Mouse (Mus musculus) G1E-ER4 (cell line): ENCODE data around the gene AI597479. TPM values are rescaled to one million over a fixed set of nuclear protein-coding genes. Genes with fewer than 3 reads are reported as not detected.

ENCODE experiments used
- GATA1 ChIP-seq: IDR thresholded peaks from one replicate; pipeline ENCODE4 v1.8.0; 2012; ENCODE audit warnings: low read length, inconsistent platforms
- polyA plus RNA-seq: library from polyadenylated mRNA; stranded (reverse); fragments of >175 nt; gene quantifications from 2 replicates; pipeline ENCODE4 v1.2.3, GENCODE M21; 2012

Gene AI597479
- polyA plus RNA-seq, 1 experiment, result 4.1 TPM

DNA sequence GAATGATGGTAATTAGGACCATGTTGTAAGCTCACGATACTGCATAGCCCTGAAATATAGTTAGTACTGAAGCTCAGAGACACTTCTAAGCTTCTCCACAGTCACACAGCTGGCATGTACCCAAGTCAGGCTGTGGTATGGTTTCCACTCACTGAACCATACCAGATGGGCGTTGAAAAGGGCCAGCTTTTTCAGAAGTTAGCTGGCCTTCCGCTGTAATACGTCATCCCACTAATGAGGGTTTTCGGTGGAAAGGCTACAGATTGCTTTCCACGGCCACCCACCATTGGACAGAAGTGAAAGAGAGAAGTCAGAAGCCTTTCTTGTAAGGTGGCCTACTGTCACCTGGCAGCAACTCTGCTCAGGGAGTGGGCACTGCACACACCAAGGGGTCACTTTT is 44.3 kb downstream of the AI597479 start:
- TF ChIP-seq GATA1, result no peak

DNA sequence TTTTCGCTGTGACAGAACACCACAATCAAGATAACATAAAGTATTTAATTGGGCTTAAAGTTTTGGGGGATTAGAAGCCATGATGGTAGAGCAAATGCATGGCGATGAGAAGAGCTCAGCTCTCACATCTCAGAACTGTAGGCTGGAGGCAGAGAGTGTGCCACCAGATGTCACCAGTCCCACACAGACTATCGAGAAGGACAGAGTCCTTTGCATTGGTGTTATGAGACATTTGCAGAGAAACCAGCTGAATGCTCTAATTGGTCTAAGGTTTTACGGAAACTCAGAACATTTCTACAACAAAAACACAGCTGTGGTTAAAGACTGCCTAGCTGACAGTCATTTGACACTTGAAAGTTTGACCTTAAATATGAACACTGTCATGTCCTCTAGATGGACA is 44.8 kb downstream of the AI597479 start:
- no peak for TF ChIP-seq GATA1

DNA sequence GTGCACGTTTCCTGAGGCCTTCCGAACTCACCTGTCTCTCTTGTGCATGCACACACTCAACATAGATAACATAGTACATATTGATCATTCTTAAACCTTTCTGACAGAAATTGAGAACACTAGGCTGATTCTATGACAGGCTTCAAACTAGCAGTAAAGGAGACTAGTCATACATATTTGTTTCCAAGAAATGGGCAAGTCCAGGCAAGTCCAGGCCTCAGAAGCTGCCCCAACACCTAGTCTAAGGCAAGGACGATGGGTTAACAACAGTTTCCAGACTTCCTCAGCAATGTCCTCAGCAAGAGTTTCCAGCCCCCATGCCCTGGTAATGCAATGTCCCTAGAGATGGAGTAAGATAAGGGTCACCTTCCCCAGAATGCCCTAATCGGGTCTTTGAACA is 45.3 kb downstream of the AI597479 start:
- no peak for TF ChIP-seq GATA1

DNA sequence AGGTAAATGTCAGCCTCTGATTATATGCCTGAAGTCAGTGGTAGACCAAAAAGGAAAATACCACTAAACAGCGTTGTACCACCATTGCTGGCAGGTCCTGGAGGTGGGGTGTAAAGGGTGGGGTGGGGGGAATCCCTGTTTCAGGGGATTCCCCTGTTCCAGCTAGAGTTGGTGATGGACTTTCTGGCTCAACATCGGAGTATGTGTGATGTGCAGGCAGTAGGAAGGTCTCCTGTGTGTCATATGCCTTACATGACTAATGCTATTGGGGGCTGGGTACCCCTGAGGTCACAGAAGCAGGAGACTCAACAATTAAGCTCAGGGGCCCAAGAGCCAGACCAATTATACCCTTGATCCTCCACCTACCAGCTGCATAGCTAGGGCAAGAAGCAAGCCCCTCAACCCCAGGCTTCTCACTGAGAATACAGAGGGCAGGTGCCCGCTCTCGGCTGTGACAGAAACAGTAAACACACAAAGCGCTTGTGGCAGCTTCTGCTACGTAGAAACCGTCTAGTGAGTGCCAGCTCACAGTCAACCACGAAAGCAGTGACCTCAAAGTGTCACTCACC is 45.9 kb downstream of the AI597479 start:
- TF ChIP-seq GATA1, result no peak

DNA sequence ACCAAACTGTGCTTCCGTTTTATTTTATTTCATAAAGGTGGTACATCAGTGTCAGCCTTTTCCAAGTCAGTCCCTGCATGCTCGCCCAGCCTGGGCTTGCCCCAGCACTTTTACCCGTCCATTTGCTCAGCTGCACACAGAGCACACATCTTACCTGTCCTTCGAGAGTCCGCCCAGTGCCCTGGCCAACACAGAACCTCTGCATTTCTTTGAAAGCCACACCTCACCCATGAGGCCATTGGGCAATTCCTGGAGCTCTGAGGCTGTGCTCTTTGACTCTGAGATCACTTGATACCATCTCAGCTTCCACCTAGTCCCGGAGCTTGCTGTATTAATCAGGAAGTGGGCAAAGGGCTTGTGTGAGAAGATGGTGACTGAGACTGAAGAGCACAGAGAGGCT is 46.9 kb downstream of the AI597479 start:
- no peak for TF ChIP-seq GATA1

DNA sequence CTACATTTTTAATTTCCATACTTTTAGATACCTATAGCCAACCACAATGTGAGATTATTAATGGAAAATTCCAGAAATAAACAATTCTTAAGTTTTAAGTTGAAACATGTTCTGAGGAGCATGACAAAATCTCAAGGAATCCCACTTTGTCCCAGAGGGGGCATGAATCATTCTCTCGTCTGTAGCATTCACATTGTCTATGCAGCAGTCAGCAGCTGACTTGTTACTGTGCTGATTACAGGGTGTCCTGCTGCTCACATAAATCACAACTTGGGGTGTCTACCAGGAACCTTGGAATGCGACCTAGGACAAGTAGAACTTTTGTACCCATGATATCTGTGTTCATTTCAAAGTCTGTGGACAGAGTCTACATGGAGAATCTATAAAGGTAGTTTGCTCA is 49.0 kb downstream of the AI597479 start:
- TF ChIP-seq GATA1, result no peak

DNA sequence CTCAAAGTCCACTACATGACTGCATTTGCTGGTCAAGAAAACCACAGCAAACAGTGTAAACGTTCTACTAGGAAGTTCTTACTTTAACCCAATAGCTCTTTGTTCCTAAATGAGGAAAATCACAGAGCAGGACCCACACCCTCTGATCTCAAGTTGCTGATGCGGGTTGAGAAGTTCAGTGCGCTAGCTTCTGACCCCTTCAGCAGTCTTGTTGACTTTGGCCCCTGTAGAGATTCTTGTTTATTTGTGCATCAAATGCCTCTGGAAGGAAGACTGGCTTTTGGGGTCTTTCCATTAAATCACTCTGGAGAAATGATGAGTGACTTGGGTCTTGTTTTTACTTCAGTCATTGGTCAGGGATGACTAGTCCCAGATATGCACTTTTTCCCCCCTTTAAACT is 51.7 kb downstream of the AI597479 start:
- no peak for TF ChIP-seq GATA1

DNA sequence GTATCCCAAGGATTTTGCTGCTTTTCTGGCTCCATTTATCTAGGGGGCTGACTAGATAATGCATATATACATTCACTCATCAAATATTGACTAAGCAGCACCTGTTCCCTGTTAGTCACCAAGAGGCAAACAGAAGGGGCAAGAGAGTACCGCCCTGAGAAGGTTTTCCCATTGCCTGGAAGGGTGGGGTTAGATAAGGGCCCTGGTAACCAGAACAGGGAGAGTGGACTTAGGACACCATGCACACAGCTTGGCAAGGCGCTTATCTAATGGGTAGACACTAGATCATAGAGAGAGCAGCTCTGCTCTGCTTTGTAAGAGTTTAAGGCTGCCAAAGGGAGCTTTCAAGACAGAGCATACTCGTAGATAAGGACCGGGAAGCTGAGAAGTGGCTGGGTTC is 54.1 kb downstream of the AI597479 start:
- TF ChIP-seq GATA1, result no peak

DNA sequence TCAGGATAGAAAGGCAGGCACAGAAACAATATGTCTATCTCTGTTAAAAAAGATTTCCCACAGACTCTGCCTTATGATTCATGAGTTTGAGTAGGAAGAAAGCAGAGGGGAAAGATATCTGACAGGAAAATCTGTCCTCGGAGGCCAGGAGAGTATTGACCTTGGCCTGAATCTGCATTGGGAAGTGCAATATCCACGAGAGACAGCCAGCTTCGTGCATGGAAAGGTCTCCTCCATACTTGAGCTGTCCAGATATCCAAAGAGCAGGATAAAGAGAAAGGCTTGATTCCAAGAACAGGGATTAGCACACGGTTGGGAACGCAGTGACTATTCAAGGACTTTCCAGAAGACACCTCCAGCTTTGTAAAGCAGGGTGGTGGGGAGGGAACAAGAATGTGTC is 55.0 kb downstream of the AI597479 start:
- TF ChIP-seq GATA1, result no peak

DNA sequence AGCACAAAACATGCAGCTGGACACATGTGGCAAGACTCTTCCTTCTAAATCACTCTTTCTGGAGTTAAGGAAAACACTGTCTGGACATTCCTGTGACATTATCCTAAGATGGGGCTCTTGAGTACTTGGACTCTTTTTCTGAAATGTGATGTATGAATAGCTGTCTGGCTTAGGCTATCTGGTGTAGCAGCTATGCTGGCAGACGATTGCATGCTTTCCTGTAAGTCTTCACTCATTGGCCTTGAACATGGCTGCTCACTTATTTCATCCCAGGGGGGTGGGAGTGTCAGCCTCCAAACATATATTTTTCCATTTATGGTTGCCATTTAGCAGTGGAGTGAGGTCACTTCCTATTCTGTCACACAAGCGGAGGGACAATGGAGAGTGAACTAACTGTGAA is 56.0 kb downstream of the AI597479 start:
- no peak for TF ChIP-seq GATA1

DNA sequence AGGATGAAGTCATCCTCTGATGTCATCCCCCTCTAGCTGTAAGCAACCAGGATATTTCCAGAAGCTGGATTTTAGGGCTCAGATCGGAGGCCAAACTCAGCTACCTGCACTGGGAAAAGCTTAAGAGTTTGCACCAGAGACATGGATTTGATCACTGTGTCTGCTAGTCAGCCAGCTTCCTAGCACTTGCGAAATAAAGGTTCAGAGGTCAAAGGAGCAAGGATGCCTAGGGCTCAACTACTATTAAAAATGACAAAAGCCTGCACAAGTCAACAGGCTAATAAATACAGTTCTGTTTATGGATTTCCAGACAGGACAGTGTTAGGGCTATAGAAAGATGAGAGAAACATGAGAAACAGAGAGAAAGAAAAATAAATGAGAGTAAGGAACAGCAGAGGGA is 59.4 kb downstream of the AI597479 start:
- no peak for TF ChIP-seq GATA1

DNA sequence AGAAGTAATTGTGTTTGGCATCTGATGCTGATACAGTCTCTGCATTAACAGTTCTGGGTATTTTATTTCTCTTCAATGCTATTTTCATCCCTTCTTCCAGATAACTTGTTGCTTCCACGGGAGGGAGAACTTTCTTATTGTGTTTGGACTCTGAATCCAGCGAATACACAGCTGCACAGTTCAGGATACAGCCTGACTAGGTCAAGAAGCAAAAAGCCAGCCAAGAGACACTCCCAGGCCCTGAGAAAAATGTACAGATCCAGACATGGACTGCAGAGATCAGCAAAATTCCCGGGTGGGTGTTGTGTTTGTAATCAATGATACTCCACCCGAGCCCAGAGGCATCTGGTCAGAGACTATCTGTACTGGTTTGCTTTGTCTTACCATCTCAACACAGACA is 60.9 kb downstream of the AI597479 start:
- no peak for TF ChIP-seq GATA1

DNA sequence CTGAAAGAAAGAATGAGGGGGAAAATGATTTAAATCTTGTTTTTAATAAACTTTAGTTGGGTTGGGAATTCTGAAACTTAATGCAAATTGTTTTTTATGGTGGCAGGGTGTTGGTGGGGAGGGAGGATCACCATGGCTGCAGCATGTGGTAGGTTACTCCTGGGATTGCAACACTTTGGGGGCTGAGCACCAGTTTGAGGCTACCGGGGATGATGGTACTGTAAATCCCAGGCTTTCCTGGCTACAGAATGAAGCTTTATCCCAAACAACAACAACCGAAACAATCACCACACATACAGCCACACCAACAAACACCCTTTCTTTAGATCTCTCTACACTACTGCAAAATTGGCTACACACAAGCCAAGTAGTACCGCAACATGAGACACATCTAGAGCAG is 63.9 kb downstream of the AI597479 start:
- no peak for TF ChIP-seq GATA1

DNA sequence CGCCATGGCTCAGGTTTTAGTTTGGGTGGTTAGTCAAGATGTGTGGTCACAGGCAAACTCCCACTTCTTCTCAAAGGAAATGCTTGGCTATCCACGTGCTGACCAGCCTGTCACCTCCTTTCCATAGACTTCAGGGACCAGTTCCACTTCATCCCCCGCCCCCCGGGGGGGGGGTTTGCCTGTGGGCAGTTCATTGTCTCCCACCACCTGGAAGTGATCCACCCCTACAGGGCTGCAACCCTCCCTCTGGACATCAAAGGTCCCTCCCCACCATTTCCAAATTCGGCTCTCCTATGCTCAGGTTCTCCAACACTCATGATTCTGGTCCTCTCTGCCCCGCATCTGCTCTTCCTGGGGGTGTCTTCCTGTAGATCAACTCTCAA is 64.6 kb downstream of the AI597479 start:
- TF ChIP-seq GATA1, result no peak

DNA sequence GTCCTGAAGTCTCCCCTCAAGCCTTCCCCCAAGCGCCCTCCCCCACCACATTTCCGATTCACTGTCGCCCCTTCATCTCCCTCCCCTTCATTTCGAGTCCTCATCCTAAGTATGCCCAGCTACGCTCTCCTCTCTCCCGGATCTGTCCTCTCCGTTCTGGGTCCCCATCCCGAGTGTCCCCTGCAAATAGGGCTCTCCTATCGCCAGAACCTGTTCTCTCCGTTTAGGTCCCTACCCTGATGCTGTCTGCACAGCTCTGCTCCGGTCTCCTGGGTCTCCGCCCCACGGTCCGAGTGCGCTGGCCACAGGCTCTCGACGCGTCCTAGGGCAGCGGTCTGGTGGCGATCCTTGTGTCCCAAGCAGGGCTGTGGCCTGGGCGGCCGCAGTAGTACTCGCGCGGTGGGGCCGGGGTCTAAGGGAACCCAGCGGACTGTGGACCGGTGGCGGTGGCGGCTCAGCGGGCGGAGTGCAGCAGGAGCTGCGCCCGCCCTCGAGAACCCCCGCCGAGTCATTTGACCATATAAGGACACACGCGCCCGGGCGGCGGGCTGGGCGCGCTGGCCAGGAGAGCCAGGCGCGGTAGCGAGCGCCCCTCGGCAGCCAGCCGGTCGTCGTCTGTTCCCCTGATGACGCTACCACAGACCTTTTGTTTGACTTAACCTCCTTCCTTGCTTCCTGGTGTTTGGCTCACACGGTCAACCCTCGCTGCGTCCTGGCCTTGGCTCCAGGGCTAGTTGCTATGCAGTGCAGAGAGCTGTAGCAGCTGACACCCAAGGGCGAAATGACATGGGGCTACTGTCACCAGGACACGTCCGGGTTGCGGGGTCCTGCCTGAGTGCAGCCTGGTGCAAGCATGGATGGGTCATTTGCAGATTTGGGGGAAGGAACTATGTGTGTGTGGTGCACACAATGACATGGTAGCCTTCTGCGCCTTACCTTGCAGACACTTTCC is 65.2 kb downstream of the AI597479 start:
- no peak for TF ChIP-seq GATA1

DNA sequence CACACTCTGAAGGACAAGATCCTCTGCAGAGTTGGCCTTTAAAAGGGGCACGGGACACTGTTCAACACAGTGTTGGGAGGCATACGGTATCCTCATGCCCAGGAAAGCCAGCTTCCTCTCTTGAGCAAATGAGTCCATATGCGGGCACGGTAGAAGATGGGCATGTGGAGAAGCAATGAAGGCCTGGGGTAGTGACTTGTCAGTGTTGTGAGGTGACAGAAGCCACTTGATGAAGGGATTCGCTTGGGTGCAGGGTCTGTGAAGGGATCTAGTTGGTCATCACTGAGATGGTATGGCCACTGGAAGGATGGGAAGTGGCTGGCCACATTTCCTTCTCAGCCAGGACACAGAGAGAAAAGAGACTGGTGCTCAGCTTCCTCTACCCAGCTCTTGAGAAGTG is 66.1 kb downstream of the AI597479 start:
- no peak for TF ChIP-seq GATA1

Other genes starting within 250 kb of the AI597479 start
- 103 and 120 TPM in 2 replicates for gene Mrps9, start 247.5 kb upstream of the AI597479 start, polyA plus RNA-seq
- gene Gpr45, start 145.8 kb upstream of the AI597479 start, polyA plus RNA-seq, result not detected in 2 replicates
- 11.5 and 12.2 TPM in 2 replicates for gene Tgfbrap1, start 73 bp upstream of the AI597479 start, polyA plus RNA-seq
- gene Fhl2, start 98.3 kb downstream of the AI597479 start, polyA plus RNA-seq, result not detected in 2 replicates